Mouse (Mus musculus): ENCODE data around the gene Ntm. TPM values are rescaled to one million over a fixed set of nuclear protein-coding genes. Genes with fewer than 3 reads are reported as not detected.

Ntm gene
- polyA plus RNA-seq, 1 experiment from 2014 or later, result 156 TPM

- Histone ChIP-seq H3K9me3 (no peaks in the 10 kb centered on the region), H3K4me2 (no peak overlapping the region), H3K27me3 (no peaks in the 10 kb centered on the region), H3K27ac (no peak overlapping the region), H3K4me1 (replicated peaks) (peaks cover 28% of the 10 kb centered on the region), H3K36me3 (no peaks in the 10 kb centered on the region), H3K9ac (no peak overlapping the region), H3K4me3 (no peak overlapping the region)
- WGBS, result 68% methylated on average over 3 of the region's 3 CpGs
- no peak for ATAC-seq (ENCODE audit: low FRiP score)
These were observed 85.4 kb downstream of the Ntm start for GRCm38 (mm10) chr9:29877583-29877982.

GRCm38 (mm10) chr9:29867746-29868145 lies 95.2 kb downstream of the Ntm start:
- WGBS, result 69% methylated on average over 5 of the region's 5 CpGs
- ATAC-seq (ENCODE audit: low FRiP score), result no peak
- Histone ChIP-seq H3K4me3 (no peak overlapping the region), H3K9me3 (no peaks in the 10 kb centered on the region), H3K4me2 (no peak overlapping the region), H3K27ac (no peak overlapping the region), H3K36me3 (no peaks in the 10 kb centered on the region), H3K27me3 (no peaks in the 10 kb centered on the region), H3K9ac (no peak overlapping the region), H3K4me1 (replicated peaks) (peaks cover 48% of the 10 kb centered on the region)

- Histone ChIP-seq H3K36me3 (no peaks in the 10 kb centered on the region), H3K9me3 (no peaks in the 10 kb centered on the region), H3K4me1 (replicated peaks) (peaks cover 56% of the 10 kb centered on the region), H3K27ac (peak overlapping the region; percentile 66), H3K4me2 (no peak overlapping the region), H3K4me3 (no peak overlapping the region), H3K9ac (no peak overlapping the region), H3K27me3 (no peaks in the 10 kb centered on the region)
- ATAC-seq (ENCODE audit: low FRiP score), result no peak
- 41% methylated on average over 3 of the region's 3 CpGs for WGBS
These were observed 96.1 kb downstream of the Ntm start for GRCm38 (mm10) chr9:29866824-29867223.

- ATAC-seq (ENCODE audit: low FRiP score), result no peak
- whole genome bisulfite sequencing, result 26% methylated on average over 4 of the region's 4 CpGs
- H3K9ac ChIP-seq, result no peak overlapping the region
- no peaks in the 10 kb centered on the region for H3K27me3 ChIP-seq
- peak overlapping the region; percentile 56; the same call in 1 of the 2 replicates for H3K27ac ChIP-seq
- H3K36me3 ChIP-seq, result no peaks in the 10 kb centered on the region
- no peak overlapping the region for H3K4me2 ChIP-seq
- H3K9me3 ChIP-seq, result no peaks in the 10 kb centered on the region
- no peak overlapping the region for H3K4me3 ChIP-seq
- peaks cover 56% of the 10 kb centered on the region for H3K4me1 ChIP-seq (replicated peaks)
These were observed 96.8 kb downstream of the Ntm start for GRCm38 (mm10) chr9:29866101-29866500.

GRCm38 (mm10) chr9:29865502-29865901 lies 97.4 kb downstream of the Ntm start:
- H3K9me3 ChIP-seq, result no peaks in the 10 kb centered on the region
- H3K36me3 ChIP-seq, result no peaks in the 10 kb centered on the region
- no peak for ATAC-seq (ENCODE audit: low FRiP score)
- H3K4me3 ChIP-seq, result no peak overlapping the region
- H3K27ac ChIP-seq, result peak overlapping the region; percentile 56
- no peak overlapping the region for H3K4me2 ChIP-seq
- peaks cover 56% of the 10 kb centered on the region for H3K4me1 ChIP-seq (replicated peaks)
- no peak overlapping the region for H3K9ac ChIP-seq
- 27% methylated on average over 8 of the region's 8 CpGs for WGBS
- H3K27me3 ChIP-seq, result no peaks in the 10 kb centered on the region

- WGBS, result 6% methylated on average over 1 of the region's 1 CpGs
- H3K27me3 ChIP-seq, result no peaks in the 10 kb centered on the region
- H3K36me3 ChIP-seq, result no peaks in the 10 kb centered on the region
- H3K9me3 ChIP-seq, result no peaks in the 10 kb centered on the region
- H3K4me3 ChIP-seq, result no peak overlapping the region
- H3K4me1 ChIP-seq (replicated peaks), result peaks cover 56% of the 10 kb centered on the region
- H3K4me2 ChIP-seq, result no peak overlapping the region
- peak; percentile 71 for ATAC-seq (ENCODE audit: low FRiP score)
- H3K27ac ChIP-seq, result peak overlapping the region; percentile 56
- no peak overlapping the region for H3K9ac ChIP-seq
These were observed 98.1 kb downstream of the Ntm start for GRCm38 (mm10) chr9:29864886-29865285.

- Histone ChIP-seq H3K4me3 (no peak overlapping the region), H3K4me2 (no peak overlapping the region), H3K9ac (no peak overlapping the region), H3K9me3 (no peaks in the 10 kb centered on the region), H3K4me1 (replicated peaks) (peaks cover 48% of the 10 kb centered on the region), H3K36me3 (no peaks in the 10 kb centered on the region), H3K27ac (0 out of 2 replicates have a peak overlapping the region, but pooled peaks have one; percentile 5), H3K27me3 (no peaks in the 10 kb centered on the region)
- 38% methylated on average over 5 of the region's 5 CpGs for WGBS
- ATAC-seq (ENCODE audit: low FRiP score), result no peak; the same call in 1 of the 2 replicates
These were observed 100.5 kb downstream of the Ntm start for GRCm38 (mm10) chr9:29862408-29862807.

GRCm38 (mm10) chr9:29859256-29860048 lies 103.5 kb downstream of the Ntm start:
- H3K4me1 ChIP-seq (replicated peaks), result peaks cover 19% of the 10 kb centered on the region
- no peak for ATAC-seq (ENCODE audit: low FRiP score)
- no peak overlapping the region for H3K9ac ChIP-seq
- no peaks in the 10 kb centered on the region for H3K27me3 ChIP-seq
- no peaks in the 10 kb centered on the region for H3K9me3 ChIP-seq
- 87% methylated on average over 6 of the region's 6 CpGs for WGBS
- no peak overlapping the region for H3K27ac ChIP-seq
- no peak overlapping the region for H3K4me3 ChIP-seq
- no peak overlapping the region for H3K4me2 ChIP-seq
- H3K36me3 ChIP-seq, result no peaks in the 10 kb centered on the region

- Histone ChIP-seq H3K9ac (no peak overlapping the region), H3K27ac (no peak overlapping the region), H3K9me3 (no peaks in the 10 kb centered on the region), H3K4me2 (no peak overlapping the region), H3K4me3 (no peak overlapping the region), H3K36me3 (no peaks in the 10 kb centered on the region), H3K4me1 (replicated peaks) (peaks cover 15% of the 10 kb centered on the region), H3K27me3 (no peaks in the 10 kb centered on the region)
- WGBS, result 48% methylated on average over 8 of the region's 8 CpGs
- ATAC-seq (ENCODE audit: low FRiP score), result no peak
These were observed 114.0 kb downstream of the Ntm start for GRCm38 (mm10) chr9:29848735-29849455.

- Histone ChIP-seq H3K27ac (0 out of 2 replicates have a peak overlapping the region, but pooled peaks have one; percentile 4), H3K4me2 (no peak overlapping the region), H3K9ac (no peak overlapping the region), H3K4me3 (no peak overlapping the region), H3K4me1 (replicated peaks) (peaks cover 48% of the 10 kb centered on the region), H3K27me3 (no peaks in the 10 kb centered on the region), H3K36me3 (no peaks in the 10 kb centered on the region), H3K9me3 (no peaks in the 10 kb centered on the region)
- WGBS, result 37% methylated on average over 6 of the region's 6 CpGs
- no peak for ATAC-seq (ENCODE audit: low FRiP score)
These were observed 125.6 kb downstream of the Ntm start for GRCm38 (mm10) chr9:29837344-29837743.

- no peak for ATAC-seq (ENCODE audit: low FRiP score)
- no peaks in the 10 kb centered on the region for H3K9me3 ChIP-seq
- H3K9ac ChIP-seq, result no peak overlapping the region
- peaks cover 60% of the 10 kb centered on the region for H3K4me1 ChIP-seq (replicated peaks)
- H3K36me3 ChIP-seq, result no peaks in the 10 kb centered on the region
- 67% methylated on average over 5 of the region's 5 CpGs for WGBS
- H3K4me3 ChIP-seq, result no peak overlapping the region
- H3K4me2 ChIP-seq, result no peak overlapping the region
- no peaks in the 10 kb centered on the region for H3K27me3 ChIP-seq
- peak overlapping the region; percentile 42 for H3K27ac ChIP-seq
These were observed 128.0 kb downstream of the Ntm start for GRCm38 (mm10) chr9:29834911-29835310.

GRCm38 (mm10) chr9:29833781-29834180 lies 129.2 kb downstream of the Ntm start:
- H3K4me3 ChIP-seq, result no peak overlapping the region
- H3K4me1 ChIP-seq (replicated peaks), result peaks cover 65% of the 10 kb centered on the region
- ATAC-seq (ENCODE audit: low FRiP score), result no peak
- 14% methylated on average over 2 of the region's 2 CpGs for WGBS
- no peaks in the 10 kb centered on the region for H3K27me3 ChIP-seq
- H3K4me2 ChIP-seq, result no peak overlapping the region
- no peaks in the 10 kb centered on the region for H3K36me3 ChIP-seq
- H3K9me3 ChIP-seq, result no peaks in the 10 kb centered on the region
- H3K27ac ChIP-seq, result peak overlapping the region; percentile 76
- H3K9ac ChIP-seq, result no peak overlapping the region
